Mouse (Mus musculus) adrenal gland (tissue): ENCODE results near the gene Tnpo2.

Source experiments
- intact Hi-C: fragments of 180-260 bp; cut with DNase I; formaldehyde crosslinking; loops from one replicate; pipeline ENCODE4 v1.15.1; 2025

Gene Tnpo2

DNA sequence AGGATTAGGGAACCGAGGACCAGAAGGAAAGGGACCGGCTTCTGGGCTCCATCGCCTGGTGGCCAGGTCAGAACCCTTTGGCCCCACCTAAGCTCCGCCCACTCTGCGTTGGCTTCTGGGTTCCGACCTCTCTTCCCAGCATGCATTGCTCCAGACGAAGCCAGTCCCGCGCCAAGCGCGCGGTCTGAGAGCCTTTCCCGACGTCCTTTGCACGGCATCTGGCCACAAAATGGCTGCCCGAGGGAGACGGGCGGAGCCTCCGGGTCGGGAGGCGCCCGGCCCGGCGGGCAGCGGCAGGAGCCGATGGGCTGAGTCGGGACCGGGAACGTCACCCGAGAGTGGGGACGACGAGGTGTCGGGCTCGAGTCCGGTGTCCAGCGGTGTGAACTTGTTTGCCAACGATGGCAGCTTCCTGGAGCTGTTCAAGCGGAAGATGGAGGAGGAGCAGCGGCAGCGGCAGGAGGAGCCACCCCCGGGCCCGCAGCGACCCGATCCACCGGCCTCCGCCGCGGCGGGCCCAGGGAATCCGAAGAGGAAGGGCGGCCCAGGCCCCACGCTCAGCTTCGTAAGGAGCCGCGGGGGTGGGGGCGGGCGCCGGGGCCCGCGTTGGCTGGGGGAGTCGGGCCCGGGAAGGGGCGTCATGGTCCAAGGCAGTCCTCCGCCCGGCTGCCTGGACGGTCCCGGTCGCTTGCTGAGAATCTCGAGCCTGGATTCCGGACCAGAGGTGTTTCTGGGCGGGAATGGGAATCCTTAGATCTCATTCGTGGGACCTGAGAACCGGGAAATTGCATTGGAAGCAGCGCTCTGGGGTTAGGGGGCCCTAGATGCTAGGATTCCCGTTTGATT lies 9.8 kb upstream of the Tnpo2 start, which contains the start of gene Trir:
Trir (plus strand) TSS at position 154 of the 846 bp plus-strand sequence.
- intact Hi-C loops, result loop anchor here (5.0 kb wide), 1 partner anchor 50 kb away; the partner anchor contains the start of gene Junb

DNA sequence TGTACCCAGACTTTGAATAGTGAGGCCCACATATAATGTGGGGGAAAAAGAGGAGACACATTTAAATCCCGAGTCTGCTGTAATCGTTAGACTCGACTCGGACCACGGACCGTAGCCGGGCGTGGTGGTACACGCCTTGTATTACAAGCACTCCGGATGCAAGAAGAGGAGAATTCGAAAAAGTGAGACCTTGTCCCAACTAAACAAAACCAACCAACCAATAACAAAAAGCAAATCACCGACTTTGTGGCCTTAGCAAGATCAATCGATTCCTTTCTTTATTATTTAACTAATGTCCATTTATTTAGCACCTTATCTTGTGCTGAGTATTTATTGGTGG lies 9.2 kb upstream of the Tnpo2 start:
- intact Hi-C loops, result loop anchor here (5.0 kb wide), 1 partner anchor 50 kb away; the partner anchor contains the start of gene Junb

DNA sequence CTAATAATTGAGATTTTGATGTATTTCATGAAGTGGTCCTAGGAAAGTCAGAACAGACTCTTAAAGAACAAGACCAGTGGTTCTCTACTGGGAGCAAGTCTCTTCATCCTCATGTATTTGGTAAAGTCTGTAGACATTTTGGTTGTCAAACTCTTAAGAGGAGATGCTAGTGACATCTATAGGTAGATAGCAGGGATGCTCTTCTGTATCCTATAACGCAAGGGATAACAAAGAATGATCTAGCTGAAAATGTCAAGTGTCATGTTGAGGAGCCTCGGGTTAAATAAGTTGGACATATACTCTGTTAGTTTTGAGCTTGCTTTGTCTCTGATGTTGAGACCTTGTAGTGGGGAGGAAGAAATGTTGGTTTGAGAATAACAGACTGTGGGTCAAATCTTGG lies 8.8 kb upstream of the Tnpo2 start:
- intact Hi-C loops, result loop anchor here (5.0 kb wide), 1 partner anchor 51 kb away; the partner anchor contains the start of gene Junb

DNA sequence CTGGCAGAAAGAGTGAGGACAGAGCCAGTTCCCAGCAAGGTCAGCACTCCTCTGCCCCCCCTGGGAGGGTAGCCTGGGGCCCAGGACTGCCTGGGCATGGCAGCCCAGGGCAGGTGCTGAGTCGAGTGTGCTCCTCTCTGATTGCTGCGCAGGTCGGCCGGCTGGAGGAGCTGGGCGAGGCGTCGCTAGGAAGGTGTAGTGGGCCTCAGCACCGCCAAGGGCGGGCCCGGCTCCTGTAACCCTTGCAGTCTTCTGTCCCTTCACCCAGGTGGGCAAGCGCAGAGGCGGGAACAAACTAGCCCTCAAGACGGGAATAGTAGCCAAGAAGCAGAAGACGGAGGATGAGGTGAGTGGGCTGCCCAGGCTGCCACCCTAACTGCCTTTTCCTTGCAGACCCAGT lies 7.4 kb upstream of the Tnpo2 start:
- intact Hi-C loops, result loop anchor here (5.0 kb wide), 1 partner anchor 52 kb away; the partner anchor contains the start of gene Junb

DNA sequence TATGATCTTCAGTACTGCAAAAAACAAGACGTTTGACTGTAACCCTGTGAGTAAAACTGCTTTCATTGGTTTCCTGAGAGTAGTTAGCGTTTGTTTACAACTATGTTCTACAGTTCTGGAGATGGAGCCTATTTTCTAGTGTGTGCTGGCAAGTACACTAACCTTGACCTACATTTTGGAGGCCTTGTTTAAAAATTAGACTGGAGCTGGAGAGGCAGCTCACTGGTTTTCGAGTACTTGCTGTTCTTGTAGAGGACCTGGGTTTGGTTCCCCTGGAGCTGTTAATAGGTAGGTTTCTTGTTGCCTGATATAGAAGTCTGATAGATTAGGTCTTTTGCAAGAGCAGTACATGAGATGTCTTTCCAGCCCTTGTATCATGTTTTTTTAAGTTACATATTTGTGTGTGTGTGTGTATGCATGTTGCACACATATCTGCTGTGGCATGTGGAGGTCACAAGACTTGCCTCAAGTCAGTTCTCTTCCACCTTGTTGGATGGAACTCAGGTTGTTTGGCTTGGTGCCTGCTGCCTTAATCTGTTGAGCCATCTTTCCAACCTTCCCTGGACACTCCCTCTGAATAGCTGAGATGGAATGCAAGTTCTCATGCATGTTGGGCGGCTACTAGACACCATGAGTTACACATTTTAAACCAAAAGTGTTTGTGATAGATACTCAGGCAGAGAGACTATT lies 3.9 kb upstream of the Tnpo2 start:
- intact Hi-C loops, result no loop called here

DNA sequence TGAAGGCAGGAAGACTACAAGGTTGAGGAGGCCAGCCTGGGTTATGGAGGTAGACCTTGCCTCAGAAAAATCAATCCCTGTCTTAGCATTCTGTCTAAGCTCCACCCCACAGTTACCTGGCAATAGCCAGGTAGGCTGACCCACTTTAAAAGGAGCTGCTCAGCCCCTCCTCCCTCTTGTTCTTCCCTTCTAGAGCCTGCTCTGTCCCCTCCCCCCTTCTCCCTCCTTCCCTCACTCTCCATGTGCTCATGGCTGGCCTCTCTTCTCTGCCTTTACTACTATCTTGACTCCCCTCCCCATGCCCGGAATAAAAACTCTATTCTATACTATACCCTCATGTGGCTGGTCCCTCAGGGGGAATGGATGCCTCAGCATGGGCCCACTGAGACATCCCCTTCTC lies 2.8 kb upstream of the Tnpo2 start:
- intact Hi-C loops, result no loop called here

DNA sequence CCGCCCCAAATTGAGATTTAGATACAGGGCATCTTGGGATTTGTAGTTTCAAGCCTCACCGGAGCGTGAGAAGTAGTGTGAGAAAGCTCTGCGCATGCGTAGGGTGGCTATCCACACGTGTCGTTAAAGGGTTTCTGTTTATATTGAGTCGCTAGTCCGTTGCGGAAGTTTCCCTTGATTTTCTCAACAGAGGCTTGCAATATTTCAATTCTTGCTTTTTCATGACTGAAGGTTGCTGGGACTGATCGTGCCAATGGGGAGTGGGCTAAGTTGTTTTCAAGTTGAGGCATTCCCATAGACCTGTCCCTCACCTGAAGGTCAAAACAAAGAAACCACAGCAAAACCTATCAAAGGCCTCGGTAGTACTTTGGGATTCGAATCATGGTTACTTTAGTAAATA lies 2.0 kb upstream of the Tnpo2 start:
- intact Hi-C loops, result loop anchor here (5.0 kb wide), 1 partner anchor 38 kb away; the partner anchor contains the start of gene Dhps

DNA sequence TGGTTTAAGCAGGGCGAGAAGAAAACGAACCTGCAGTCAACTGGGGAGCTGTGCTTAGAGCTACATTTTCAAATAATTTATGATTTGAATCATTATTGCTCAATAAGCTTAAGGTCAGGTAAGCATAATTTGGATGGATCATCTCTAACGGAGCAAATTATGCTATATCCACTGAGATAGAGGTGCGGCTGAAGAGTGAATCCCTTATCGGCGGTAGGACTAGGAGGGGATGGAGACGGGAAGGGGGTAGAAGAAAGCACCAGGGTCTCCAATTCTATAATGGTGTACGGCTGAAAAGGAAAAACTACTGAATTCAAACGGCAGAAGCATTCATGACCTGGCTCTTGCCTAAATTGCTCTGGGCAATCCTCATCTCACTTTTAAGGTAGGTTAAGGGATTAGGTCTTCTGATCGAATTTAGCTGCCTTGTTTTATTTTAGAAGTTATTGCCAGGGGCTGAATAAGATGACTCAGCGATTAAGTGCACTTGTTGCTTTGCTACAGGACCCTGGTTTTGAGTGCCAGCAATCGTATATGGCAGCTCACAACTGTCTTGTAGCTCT lies 1.5 kb upstream of the Tnpo2 start:
- intact Hi-C loops, result loop anchor here (5.0 kb wide), 1 partner anchor 37 kb away; the partner anchor contains the start of gene Dhps

DNA sequence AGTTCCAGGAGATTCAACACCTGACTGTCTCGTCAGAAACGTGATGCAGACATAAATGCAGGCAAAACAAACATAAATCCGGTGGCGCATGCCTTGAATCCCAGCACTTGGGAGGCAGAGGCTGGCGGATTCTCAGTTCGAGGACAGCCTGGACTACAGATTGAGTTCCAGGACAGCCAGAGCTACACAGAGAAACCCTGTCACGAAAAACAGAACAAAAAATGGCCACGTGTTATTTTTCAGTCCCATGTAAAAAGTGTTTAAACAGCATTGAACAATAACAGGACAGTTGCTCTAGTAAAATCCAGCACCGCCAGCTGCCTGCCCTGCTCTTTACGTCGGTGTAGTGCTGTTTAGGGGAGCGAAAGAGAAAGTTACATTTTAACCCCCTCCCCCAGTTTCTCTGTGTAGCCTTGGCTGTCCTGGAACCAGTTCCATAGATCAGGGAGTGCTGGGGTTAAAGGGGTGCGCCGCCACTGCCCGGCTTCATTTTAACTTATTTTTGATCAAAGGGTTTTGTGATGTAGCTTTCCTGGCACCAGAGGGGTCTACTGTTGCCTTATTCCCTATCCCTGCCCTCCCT lies 896 bp upstream of the Tnpo2 start:
- intact Hi-C loops, result loop anchor here (5.0 kb wide), 1 partner anchor 36 kb away; the partner anchor contains the start of gene Dhps

DNA sequence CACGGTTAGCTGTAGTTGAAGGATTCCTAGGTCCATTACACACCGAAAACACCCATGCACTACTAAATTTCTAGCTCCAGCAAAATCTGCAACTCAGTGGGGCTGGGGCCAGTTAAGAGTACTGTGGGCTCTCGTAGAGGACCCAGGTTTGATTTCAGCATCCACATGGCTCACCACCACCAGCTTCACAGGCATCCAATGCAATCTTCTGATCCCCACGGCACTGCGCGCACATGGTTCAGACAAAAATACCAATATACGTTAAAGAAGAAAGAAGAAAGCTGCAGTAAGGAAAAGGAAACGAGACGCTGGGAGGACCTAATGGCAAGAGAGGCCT lies 366 bp upstream of the Tnpo2 start:
- intact Hi-C loops, result loop anchor here (5.0 kb wide), 1 partner anchor 36 kb away; the partner anchor contains the start of gene Dhps

DNA sequence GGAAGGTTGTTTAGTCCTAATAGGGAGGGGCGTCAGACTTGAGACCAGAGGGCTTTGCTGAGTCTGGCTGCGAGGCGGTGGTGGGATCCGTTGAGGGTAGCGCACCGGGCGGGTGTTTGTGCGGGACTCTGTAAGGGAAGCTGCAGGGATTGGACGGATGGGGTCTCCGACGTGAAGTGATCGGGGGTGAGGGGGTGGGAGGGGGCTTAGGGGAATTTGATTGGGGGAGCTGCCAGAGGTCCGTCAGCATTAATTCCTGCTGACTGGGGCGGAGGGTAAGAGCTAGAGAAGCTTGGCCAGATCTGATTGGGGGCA lies 608 bp downstream of the Tnpo2 start:
- intact Hi-C loops, result loop anchor here (5.0 kb wide), 1 partner anchor 35 kb away; the partner anchor contains the start of gene Dhps

DNA sequence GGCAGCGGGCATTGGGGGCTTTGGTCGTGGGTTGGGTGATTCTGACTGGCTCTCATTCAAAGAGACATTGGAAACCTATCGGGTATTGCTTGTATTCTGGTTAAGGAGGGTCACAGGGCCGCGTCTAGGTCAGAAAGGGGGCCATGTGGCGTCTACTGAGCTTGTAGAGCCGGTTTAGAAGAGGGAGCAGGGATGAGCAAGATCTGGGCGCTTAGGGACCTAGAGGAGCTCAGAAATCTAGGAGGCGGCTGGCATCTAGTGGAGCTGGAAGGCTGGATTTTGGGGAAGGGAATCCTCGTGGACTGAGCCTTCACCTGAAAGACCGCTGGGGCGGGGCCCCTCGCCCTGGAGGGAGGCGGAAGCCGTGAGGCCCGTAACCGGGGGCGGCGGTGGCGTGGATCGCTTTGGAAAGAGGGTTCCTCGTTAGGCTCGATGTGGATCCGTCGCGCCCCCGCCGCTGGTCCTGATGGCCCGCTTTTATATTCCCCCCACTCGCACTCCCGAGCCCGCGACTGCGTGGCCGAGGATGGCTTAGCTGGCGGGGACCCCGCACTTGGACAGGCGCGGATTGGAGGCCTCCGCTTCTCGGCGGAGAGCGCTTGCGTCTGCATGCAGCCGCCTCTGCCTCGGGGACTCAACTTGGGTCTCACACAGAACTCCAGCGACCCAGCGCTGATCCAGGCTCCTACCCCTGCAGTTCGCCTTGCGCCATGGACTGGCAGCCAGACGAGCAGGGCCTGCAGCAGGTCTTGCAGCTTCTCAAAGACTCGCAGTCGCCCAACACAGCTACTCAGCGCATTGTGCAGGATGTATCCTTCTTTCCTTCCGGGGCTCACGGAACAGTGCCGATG lies 1.2 kb downstream of the Tnpo2 start:
- intact Hi-C loops, result loop anchor here (5.0 kb wide), 1 partner anchor 34 kb away; the partner anchor contains the start of gene Dhps

DNA sequence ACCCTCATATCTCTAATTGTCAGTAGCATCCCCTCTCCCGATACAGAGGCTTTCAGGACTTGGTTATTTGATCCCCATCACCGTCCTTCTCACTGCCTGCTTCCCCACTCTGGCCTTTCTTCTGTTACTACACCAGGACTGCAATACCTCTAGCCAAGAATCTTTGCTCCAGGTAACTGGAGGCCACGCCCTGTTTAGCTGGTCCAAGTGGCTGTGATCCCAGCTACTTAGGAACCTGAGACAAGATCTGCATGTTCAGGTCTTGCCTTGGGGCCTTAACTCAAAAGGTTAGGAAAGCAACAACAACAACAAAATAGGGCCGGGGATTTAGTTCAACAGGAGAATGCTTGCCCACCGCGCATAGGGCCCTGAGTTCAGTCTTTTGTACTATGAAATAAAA lies 6.9 kb downstream of the Tnpo2 start:
- intact Hi-C loops, result no loop called here

DNA sequence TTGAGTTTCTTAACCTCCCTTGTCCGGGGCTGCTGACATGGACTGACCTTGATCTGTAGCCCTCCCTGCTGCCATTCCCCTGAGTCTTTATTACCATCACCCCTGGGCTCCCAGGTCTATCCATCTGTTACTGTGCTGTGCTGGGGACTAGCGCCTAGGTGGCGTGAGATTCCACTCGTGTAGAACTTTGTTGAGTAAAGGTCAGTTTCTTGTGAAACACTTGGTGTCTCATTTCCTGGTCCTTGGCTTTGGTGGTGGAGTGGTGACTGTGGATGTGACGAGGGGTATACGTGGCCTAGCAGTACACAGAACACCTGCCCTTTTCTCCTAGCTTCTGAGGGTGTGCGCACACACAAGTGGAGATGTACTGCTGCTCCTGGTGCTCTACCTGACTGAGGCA lies 20.7 kb downstream of the Tnpo2 start:
- intact Hi-C loops, result no loop called here

DNA sequence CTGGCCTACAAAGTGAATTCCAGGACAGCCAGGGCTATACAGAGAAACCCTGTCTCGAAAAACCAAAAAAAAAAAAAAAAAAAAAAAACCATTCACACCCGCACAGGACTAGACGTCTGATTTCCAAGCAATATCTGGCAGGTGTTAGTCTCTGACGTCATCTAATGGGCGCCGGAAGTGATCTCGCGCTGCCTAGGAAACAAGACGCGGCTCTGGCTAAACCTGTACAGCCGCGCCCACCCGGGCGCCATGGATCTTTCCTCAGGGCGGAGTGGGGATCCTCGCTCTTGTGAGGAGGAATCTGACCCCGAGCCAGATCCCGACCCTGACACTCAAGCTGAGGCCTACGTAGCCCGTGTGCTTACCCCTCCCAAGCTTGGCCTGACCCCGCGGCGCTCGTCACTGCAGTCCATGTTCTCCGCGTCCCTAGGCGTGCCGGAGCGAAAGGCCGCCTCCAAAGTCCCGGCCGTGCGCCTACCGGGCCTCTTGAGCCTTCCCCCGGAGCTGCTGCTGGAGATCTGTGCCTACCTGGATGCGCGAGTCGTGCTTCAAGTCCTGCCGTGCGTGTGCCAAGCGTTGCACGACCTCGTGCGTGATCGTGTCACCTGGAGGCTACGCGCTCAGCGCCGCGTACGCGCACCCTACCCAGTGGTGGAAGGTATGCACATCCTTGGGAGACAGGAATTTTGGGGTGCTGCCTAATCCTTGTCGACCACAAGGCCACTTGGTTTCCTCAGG lies 23.3 kb downstream of the Tnpo2 start, which contains the start of gene Fbxw9:
Fbxw9 (plus strand) TSS at position 177 of the 738 bp plus-strand sequence.
- intact Hi-C loops, result no loop called here

DNA sequence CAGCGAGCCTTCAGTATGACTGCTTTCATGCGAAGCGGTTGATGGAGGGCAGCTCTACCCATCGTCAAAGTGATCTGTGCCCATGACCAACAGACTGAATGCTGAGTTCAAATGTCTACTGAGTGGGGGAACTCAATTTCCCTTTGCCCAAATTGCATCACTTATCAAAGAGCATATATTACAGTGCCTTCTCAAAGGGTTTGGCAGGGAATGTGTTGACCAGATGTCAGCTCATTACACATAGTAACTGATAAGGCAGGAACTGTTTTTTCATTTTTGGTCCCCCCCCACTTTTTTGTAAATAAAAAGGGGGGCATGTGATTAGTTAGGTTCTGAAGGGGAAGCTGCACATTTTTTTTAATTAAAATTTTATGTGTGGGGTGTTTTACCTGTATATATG lies 25.9 kb downstream of the Tnpo2 start:
- intact Hi-C loops, result no loop called here

DNA sequence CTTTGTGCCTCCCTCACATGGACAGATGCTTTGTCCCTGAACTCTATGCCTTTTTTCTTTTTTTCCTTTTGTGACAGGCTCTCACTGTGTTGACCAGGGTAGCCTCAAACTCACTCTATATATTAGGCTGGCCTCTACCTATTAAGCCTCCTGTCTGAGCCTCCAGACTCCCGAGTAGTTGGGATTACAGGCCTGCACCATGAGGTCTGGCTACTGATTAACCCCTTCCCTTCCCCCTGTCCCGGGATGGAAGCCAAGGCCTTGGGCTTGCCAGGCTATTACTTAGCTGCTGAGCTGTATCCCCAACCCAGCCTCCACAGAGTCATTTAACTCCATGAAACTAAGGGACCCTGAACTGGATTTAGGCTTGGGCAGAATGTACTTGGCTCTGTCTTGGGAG lies 28.5 kb downstream of the Tnpo2 start:
- intact Hi-C loops, result no loop called here

DNA sequence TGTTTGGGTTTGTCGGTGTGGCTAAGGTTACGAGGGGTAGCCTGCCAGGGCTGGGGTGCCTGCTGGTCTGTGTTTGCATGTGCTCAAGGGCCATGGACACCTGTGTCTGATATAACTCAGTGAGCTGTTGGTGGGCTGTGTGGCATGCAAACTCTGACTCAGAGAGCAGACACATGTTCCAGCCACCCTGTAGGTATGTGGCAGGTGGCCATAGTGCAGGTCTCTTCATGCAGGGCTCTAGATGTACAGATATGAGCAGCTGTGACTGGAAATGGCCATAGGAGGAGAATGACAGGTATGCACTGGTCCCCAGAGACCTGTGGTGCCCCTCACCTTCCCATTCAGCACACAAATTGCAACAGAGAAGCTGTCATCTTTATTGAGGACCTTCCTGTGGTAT lies 30.4 kb downstream of the Tnpo2 start:
- intact Hi-C loops, result no loop called here

DNA sequence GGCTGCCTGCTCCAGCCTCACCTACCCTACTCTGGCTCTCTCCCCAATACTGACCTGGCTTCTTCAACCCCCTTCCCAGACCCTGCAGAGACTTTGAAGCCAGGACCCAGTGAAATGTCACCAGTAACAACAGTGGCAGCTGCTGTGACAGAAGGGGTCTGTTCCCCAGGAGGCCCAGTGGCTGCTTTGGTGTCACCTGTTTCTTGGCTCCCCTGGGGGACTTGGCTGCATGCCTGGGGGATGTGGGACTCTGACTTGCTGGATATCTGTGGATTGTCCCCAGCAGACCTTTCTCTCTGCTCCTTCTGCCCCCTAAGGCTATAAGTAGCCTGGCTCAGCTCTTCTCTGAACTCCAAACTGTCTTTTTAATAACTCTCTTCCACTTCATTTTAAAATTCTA lies 31.3 kb downstream of the Tnpo2 start, which contains the start of gene Gm5741:
Gm5741 (minus strand) TSS at position 1 of the 400 bp plus-strand sequence.
- intact Hi-C loops, result no loop called here

DNA sequence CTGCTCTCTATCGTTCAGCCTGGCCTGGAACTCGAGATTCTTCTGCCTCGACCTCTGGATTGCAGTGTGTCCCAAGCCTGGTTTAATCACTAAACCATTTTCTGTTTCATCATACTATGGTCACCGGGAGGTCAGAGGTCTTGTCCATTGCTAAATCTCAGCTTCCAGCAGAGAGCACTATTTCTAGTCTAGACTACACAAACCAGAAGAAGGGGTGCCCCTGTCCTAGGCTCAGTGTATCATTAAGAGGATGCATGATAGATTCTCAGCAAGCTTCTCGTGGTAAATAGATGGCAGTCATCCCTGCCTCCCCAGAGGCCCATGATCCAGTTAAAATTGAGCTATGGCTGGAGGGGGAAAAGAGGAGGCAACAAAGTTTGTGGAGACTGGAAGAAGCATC lies 34.3 kb downstream of the Tnpo2 start:
- intact Hi-C loops, result loop anchor here (5.0 kb wide), 1 partner anchor 34 kb away; the partner anchor contains the start of gene Tnpo2
